11 mouse cellular contexts compared by ENCODE assay signal in the genomic region with DNA sequence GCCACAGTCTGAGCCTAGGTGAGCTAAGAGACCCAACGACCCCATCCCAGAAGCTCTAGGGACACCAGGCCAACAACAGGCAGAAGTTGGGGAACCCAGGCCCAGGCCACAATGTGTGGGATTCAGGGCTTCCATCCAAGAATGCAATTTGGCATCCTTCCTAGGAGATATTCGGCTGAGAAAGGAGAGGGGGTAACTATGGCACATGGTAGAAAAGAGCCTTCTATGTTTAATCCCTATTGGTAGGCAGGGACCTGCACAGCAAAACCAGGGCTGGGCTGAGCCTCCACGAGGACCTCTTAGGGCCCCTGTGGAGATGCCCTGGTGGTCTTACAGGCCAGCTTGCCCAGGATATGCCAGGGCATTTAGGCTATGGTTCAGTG.
DNase-seq lines count a peak whose midpoint lies in the region; ATAC-seq and TF ChIP-seq lines count a peak whose summit lies in the region.
"Had no signal": no experiment of that assay in that cellular context is flagged by ENCODE, and none has a peak within 500 bp of the region (broad histone marks: within the 10 kb centered on the region; RNA-seq: fewer than 3 reads in every experiment).

No protein-coding gene starts in this region.

- H3K4me1 ChIP-seq in midbrain, embryonic 14.5 days (ENCODE audit: control insufficient read depth, insufficient read depth, low read length) = no peaks in the 10 kb centered on the region
- 0 out of 2 replicates have a peak, but pooled peaks cover 9% of the 10 kb centered on the region for H3K4me1 ChIP-seq in midbrain, embryonic 13.5 days (replicated peaks)
- H3K4me1 ChIP-seq in liver, postnatal 0 days (ENCODE audit: insufficient read depth) = peaks cover 63% of the 10 kb centered on the region

- H3K36me3 ChIP-seq in midbrain, embryonic 14.5 days (ENCODE audit: control insufficient read depth, insufficient read depth, low read length) = no peaks in the 10 kb centered on the region
- H3K36me3 ChIP-seq in midbrain, embryonic 13.5 days = no peaks in the 10 kb centered on the region
- no peaks in the 10 kb centered on the region for H3K36me3 ChIP-seq in liver, postnatal 0 days (replicated peaks; ENCODE audit: insufficient read depth, low read length)
- H3K36me3 ChIP-seq: embryonic facial prominence, embryonic 12.5 days; heart, embryonic 12.5 days had no signal

- no peak for TF ChIP-seq CTCF in gastrocnemius, adult 2 months (IDR thresholded peaks at IDR 0.05)
- no peak for TF ChIP-seq CTCF in liver, postnatal 0 days (IDR thresholded peaks at IDR 0.05; ENCODE audit: low read depth)

- no peaks in the 10 kb centered on the region for H3K27me3 ChIP-seq in midbrain, embryonic 14.5 days (ENCODE audit: control insufficient read depth, insufficient read depth, low read length)
- H3K27me3 ChIP-seq in midbrain, embryonic 13.5 days = no peaks in the 10 kb centered on the region
- H3K27me3 ChIP-seq in liver, postnatal 0 days (ENCODE audit: insufficient read depth, low read length) = no peaks in the 10 kb centered on the region
- H3K27me3 ChIP-seq: embryonic facial prominence, embryonic 12.5 days; heart, embryonic 12.5 days had no signal

- H3K9me3 ChIP-seq in midbrain, embryonic 14.5 days (ENCODE audit: control insufficient read depth, low read length) = no peaks in the 10 kb centered on the region
- H3K9me3 ChIP-seq in midbrain, embryonic 13.5 days = no peaks in the 10 kb centered on the region
- no peaks in the 10 kb centered on the region for H3K9me3 ChIP-seq in liver, postnatal 0 days (ENCODE audit: low read length)
- H3K9me3 ChIP-seq: embryonic facial prominence, embryonic 12.5 days; heart, embryonic 12.5 days had no signal

- H3K27ac ChIP-seq in gastrocnemius, adult 2 months = peak overlapping the region; percentile 38
- no peak overlapping the region for H3K27ac ChIP-seq in midbrain, embryonic 14.5 days (replicated peaks; ENCODE audit: low read depth, low read length)
- no peak overlapping the region for H3K27ac ChIP-seq in midbrain, embryonic 13.5 days
- peak overlapping the region; percentile 92 for H3K27ac ChIP-seq in liver, postnatal 0 days (ENCODE audit: low read depth)
- H3K27ac ChIP-seq: embryonic facial prominence, embryonic 12.5 days had no signal

- TF ChIP-seq EP300 in liver, postnatal 0 days (IDR thresholded peaks at IDR 0.05; ENCODE audit: low read depth) = no peak

- ATAC-seq in midbrain, embryonic 14.5 days (ENCODE audit: low FRiP score, low TSS enrichment) = no peak
- no peak for ATAC-seq in midbrain, embryonic 13.5 days
- no peak for ATAC-seq in liver, postnatal 0 days

- no peak overlapping the region for H3K4me3 ChIP-seq in gastrocnemius, adult 2 months
- H3K4me3 ChIP-seq in midbrain, embryonic 14.5 days (replicated peaks; ENCODE audit: low read depth, low read length) = no peak overlapping the region
- no peak overlapping the region for H3K4me3 ChIP-seq in midbrain, embryonic 13.5 days (replicated peaks)
- H3K4me3 ChIP-seq in liver, postnatal 0 days (ENCODE audit: low read depth, low read length) = no peak overlapping the region
- H3K4me3 ChIP-seq: embryonic facial prominence, embryonic 12.5 days; heart, embryonic 12.5 days had no signal

- intact Hi-C loops in gastrocnemius, adult 2 months (cut with DNase I) = loop anchor here (2.0 to 10.0 kb wide), 3 partner anchors 211 to 309 kb away; no protein-coding TSS in a partner anchor

- H3K9ac ChIP-seq in midbrain, embryonic 14.5 days (replicated peaks; ENCODE audit: low read length) = no peak overlapping the region
- H3K9ac ChIP-seq in midbrain, embryonic 13.5 days (replicated peaks) = no peak overlapping the region
- H3K9ac ChIP-seq in liver, postnatal 0 days (replicated peaks) = 0 out of 2 replicates have a peak overlapping the region, but pooled peaks have one; percentile 12
- H3K9ac ChIP-seq: embryonic facial prominence, embryonic 12.5 days; heart, embryonic 12.5 days had no signal

- H3K4me2 ChIP-seq in midbrain, embryonic 14.5 days (ENCODE audit: low read length) = no peak overlapping the region
- no peak overlapping the region for H3K4me2 ChIP-seq in midbrain, embryonic 13.5 days (replicated peaks)
- no peak overlapping the region for H3K4me2 ChIP-seq in liver, postnatal 0 days (ENCODE audit: low read depth, low read length)
- H3K4me2 ChIP-seq: embryonic facial prominence, embryonic 12.5 days; heart, embryonic 12.5 days had no signal

- WGBS in midbrain, embryonic 14.5 days = 69% methylated on average over 3 of the region's 3 CpGs
- WGBS in midbrain, embryonic 13.5 days = 70% methylated on average over 3 of the region's 3 CpGs
- 37% methylated on average over 3 of the region's 3 CpGs for WGBS in liver, postnatal 0 days (ENCODE audit: insufficient replicate concordance)

- no peak for DNase-seq in gastrocnemius, adult 2 months
- DNase-seq in gastrocnemius, postnatal 10 days = no peak
- DNase-seq in midbrain, embryonic 14.5 days = peak; percentile 23
- DNase-seq in brain, adult 2 months (ENCODE audit: low read depth, low spot score) = peak; percentile 27
- no peak for DNase-seq in liver, postnatal 0 days
- DNase-seq in cerebellum, adult 11 months = no peak
- DNase-seq in adrenal gland, adult 2 months = no peak
- DNase-seq: kidney, adult 11 months had no signal

Comparison
In these comparisons a context has a peak if more than half of its experiments do, and no peak if none do; other contexts are left out.
1. DNase-seq: peak in midbrain, embryonic 14.5 days (single experiment) and brain, adult 2 months (single experiment); none in gastrocnemius, adult 2 months (single experiment), gastrocnemius, postnatal 10 days (single experiment), liver, postnatal 0 days (single experiment), cerebellum, adult 11 months (single experiment) and adrenal gland, adult 2 months (single experiment).
2. H3K27ac ChIP-seq: peak in gastrocnemius, adult 2 months (single experiment) and liver, postnatal 0 days (single experiment); none in midbrain, embryonic 14.5 days (single experiment) and midbrain, embryonic 13.5 days (single experiment).